Mouse (Mus musculus) MEL (cell line): Measurements from ENCODE around the gene Ints5.

Experiments
- POLR2AphosphoS2 ChIP-seq: IDR thresholded peaks from 2 replicates; pipeline ENCODE4 v1.6.1; 2011; ENCODE audit warnings: low read length, improper control_type of control experiment
- UBTF ChIP-seq: IDR thresholded peaks from 2 replicates; pipeline ENCODE4 v1.6.1; 2012; ENCODE audit warnings: low read depth, mild to moderate bottlenecking, inconsistent platforms, low read length, improper control_type of control experiment, moderate library complexity, borderline replicate concordance; ENCODE audit not compliant: insufficient read depth

GRCm38 (mm10) chr19:8883616-8884015 lies 9.2 kb upstream of the Ints5 start, which contains the start of the genes Lbhd1 and Gm49403:
- TF ChIP-seq UBTF (no peak), POLR2AphosphoS2 (no peak)
